ENCODE assay signal across 8 mouse cellular contexts in the genomic region with DNA sequence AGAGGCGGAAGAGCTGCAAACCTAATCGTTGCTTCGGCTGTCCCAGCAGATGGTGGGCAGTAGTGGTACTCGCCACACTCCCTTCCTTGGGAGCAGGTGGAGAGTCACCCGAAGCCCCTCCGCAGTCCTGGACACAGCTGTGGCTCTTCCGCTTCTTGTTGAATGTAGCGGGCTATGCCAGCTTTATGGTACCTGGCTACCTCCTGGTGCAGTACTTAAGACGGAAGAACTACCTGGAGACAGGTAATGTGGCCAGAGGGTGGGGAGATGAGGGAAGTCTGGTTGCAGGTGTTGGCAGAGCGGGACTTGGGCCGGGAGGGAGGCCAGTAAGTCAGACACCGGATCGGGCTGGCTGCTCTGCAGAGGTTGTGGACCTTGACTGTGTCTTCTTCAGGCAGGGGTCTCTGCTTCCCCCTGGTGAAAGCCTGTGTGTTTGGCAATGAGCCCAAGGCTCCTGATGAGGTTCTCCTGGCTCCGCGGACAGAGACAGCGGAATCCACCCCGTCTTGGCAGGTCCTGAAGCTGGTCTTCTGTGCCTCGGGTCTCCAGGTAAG. TPM values are rescaled to one million over a fixed set of nuclear protein-coding genes. Genes with fewer than 3 reads are reported as not detected.
DNase-seq lines count a peak whose midpoint lies in the region; ATAC-seq lines count a peak whose summit lies in the region.

No protein-coding gene starts in this region.

- DNase-seq in heart, adult 8-10 months (ENCODE audit: low spot score), result no peak
- DNase-seq in ES-CJ7 (ENCODE audit: low read depth, low spot score), result peak; percentile 64
- no peak for DNase-seq in liver, embryonic 13.5 days
- DNase-seq in urinary bladder, adult 18-20 months (ENCODE audit: low spot score in 2 of 2), result no peak
- no peak for DNase-seq in urinary bladder, postnatal 25 days (ENCODE audit: low spot score)
- DNase-seq in spleen, adult 12 weeks (ENCODE audit: low spot score), result no peak

- WGBS in heart, embryonic 12.5 days, result 12% methylated on average over 18 of the region's 18 CpGs
- WGBS in forebrain, embryonic 13.5 days, result 8% methylated on average over 18 of the region's 18 CpGs
- 16% methylated on average over 18 of the region's 18 CpGs for WGBS in liver, embryonic 13.5 days (ENCODE audit: insufficient replicate concordance)

- H3K27me3 ChIP-seq in heart, embryonic 12.5 days (replicated peaks), result no peaks in the 10 kb centered on the region
- H3K27me3 ChIP-seq in forebrain, embryonic 13.5 days, result no peaks in the 10 kb centered on the region
- H3K27me3 ChIP-seq in liver, embryonic 13.5 days, result 0 out of 2 replicates have a peak, but pooled peaks cover 5% of the 10 kb centered on the region

- peaks cover 41% of the 10 kb centered on the region for H3K4me1 ChIP-seq in heart, embryonic 12.5 days (replicated peaks)
- peaks cover 43% of the 10 kb centered on the region for H3K4me1 ChIP-seq in forebrain, embryonic 13.5 days
- peaks cover 56% of the 10 kb centered on the region for H3K4me1 ChIP-seq in liver, embryonic 13.5 days (replicated peaks)

- ATAC-seq in heart, embryonic 12.5 days (ENCODE audit: insufficient number of reproducible peaks, low FRiP score), result no peak; the same call in 1 of the 2 replicates
- no peak for ATAC-seq in forebrain, embryonic 13.5 days
- ATAC-seq in liver, embryonic 13.5 days (ENCODE audit: low read depth), result no peak

- H3K36me3 ChIP-seq in heart, embryonic 12.5 days, result peaks cover 47% of the 10 kb centered on the region
- peaks cover 42% of the 10 kb centered on the region for H3K36me3 ChIP-seq in forebrain, embryonic 13.5 days (ENCODE audit: poor library complexity, severe bottlenecking)
- peaks cover 44% of the 10 kb centered on the region for H3K36me3 ChIP-seq in liver, embryonic 13.5 days

- peak overlapping the region; percentile 88 for H3K4me3 ChIP-seq in heart, embryonic 12.5 days
- H3K4me3 ChIP-seq in forebrain, embryonic 13.5 days, result peak overlapping the region; percentile 80
- peak overlapping the region; percentile 88 for H3K4me3 ChIP-seq in liver, embryonic 13.5 days (replicated peaks)

- H3K4me2 ChIP-seq in heart, embryonic 12.5 days, result peak overlapping the region; percentile 94
- peak overlapping the region; percentile 98 for H3K4me2 ChIP-seq in forebrain, embryonic 13.5 days
- H3K4me2 ChIP-seq in liver, embryonic 13.5 days, result peak overlapping the region; percentile 99

- H3K9ac ChIP-seq in heart, embryonic 12.5 days, result peak overlapping the region; percentile 95
- H3K9ac ChIP-seq in forebrain, embryonic 13.5 days, result peak overlapping the region; percentile 94
- peak overlapping the region; percentile 95 for H3K9ac ChIP-seq in liver, embryonic 13.5 days

- H3K9me3 ChIP-seq in heart, embryonic 12.5 days (replicated peaks), result no peaks in the 10 kb centered on the region
- no peaks in the 10 kb centered on the region for H3K9me3 ChIP-seq in forebrain, embryonic 13.5 days (replicated peaks)
- H3K9me3 ChIP-seq in liver, embryonic 13.5 days (replicated peaks), result no peaks in the 10 kb centered on the region

- H3K27ac ChIP-seq in heart, embryonic 12.5 days (ENCODE audit: poor library complexity, severe bottlenecking), result peak overlapping the region; percentile 84
- peak overlapping the region; percentile 78 for H3K27ac ChIP-seq in forebrain, embryonic 13.5 days
- peak overlapping the region; percentile 78 for H3K27ac ChIP-seq in liver, embryonic 13.5 days

RNA-seq across cellular contexts. Expression of a gene that starts 0.9 kb away (rescaled TPM):
- polyA plus RNA-seq in heart, embryonic 12.5 days (2016; fragmentation: Nextera tagmentation; extraction: Ambion mirVana), result 85.6 and 89.6 TPM in 2 replicates
- total RNA-seq in heart, adult 8-10 months (2022), result 10 to 100 TPM; 23.1 to 27.9 (median 25.3) TPM
- polyA plus RNA-seq in forebrain, embryonic 13.5 days (2015; fragmentation: Nextera tagmentation; extraction: Ambion mirVana), result 89.1 and 107 TPM in 2 replicates
- 58.0 and 58.6 TPM in 2 replicates for polyA plus RNA-seq in liver, embryonic 13.5 days (2015; fragmentation: Nextera tagmentation; extraction: Ambion mirVana)

RNA-seq across cellular contexts. Expression of a gene that starts 8.5 kb away (rescaled TPM):
- 1,306 and 1,316 TPM in 2 replicates for polyA plus RNA-seq in heart, embryonic 12.5 days (2016; fragmentation: Nextera tagmentation; extraction: Ambion mirVana)
- total RNA-seq in heart, adult 8-10 months (2022), result 1,000 to 10,000 TPM; 1,121 to 1,613 (median 1,357) TPM
- 1,763 and 1,849 TPM in 2 replicates for polyA plus RNA-seq in forebrain, embryonic 13.5 days (2015; fragmentation: Nextera tagmentation; extraction: Ambion mirVana)
- 1,012 and 1,064 TPM in 2 replicates for polyA plus RNA-seq in liver, embryonic 13.5 days (2015; fragmentation: Nextera tagmentation; extraction: Ambion mirVana)

RNA-seq across cellular contexts. Expression of a gene that starts 9.1 kb away (rescaled TPM):
- 2.5 and 3.1 TPM in 2 replicates for polyA plus RNA-seq in heart, embryonic 12.5 days (2016; fragmentation: Nextera tagmentation; extraction: Ambion mirVana)
- total RNA-seq in heart, adult 8-10 months (2022), result 1 to 10 TPM in 3 of 4 experiments, under 1 TPM in 1; 0.65 to 1.5 (median 1.3) TPM
- polyA plus RNA-seq in forebrain, embryonic 13.5 days (2015; fragmentation: Nextera tagmentation; extraction: Ambion mirVana), result 5.1 TPM in 2 replicates
- 1.4 and 1.6 TPM in 2 replicates for polyA plus RNA-seq in liver, embryonic 13.5 days (2015; fragmentation: Nextera tagmentation; extraction: Ambion mirVana)

RNA-seq across cellular contexts. Expression of a gene that starts 15.1 kb away (rescaled TPM):
- 1.4 and 1.6 TPM in 2 replicates for polyA plus RNA-seq in heart, embryonic 12.5 days (2016; fragmentation: Nextera tagmentation; extraction: Ambion mirVana)
- total RNA-seq in heart, adult 8-10 months (2022), result under 1 TPM in 1 of 4 experiments, not detected in 3; 0.09 TPM
- 23.1 and 26.2 TPM in 2 replicates for polyA plus RNA-seq in forebrain, embryonic 13.5 days (2015; fragmentation: Nextera tagmentation; extraction: Ambion mirVana)
- 0.14 and 0.17 TPM in 2 replicates for polyA plus RNA-seq in liver, embryonic 13.5 days (2015; fragmentation: Nextera tagmentation; extraction: Ambion mirVana)

RNA-seq across cellular contexts. Expression of a gene that starts 34.8 kb away (rescaled TPM):
- polyA plus RNA-seq in heart, embryonic 12.5 days (2016; fragmentation: Nextera tagmentation; extraction: Ambion mirVana), result 68.3 and 74.1 TPM in 2 replicates
- total RNA-seq in heart, adult 8-10 months (2022), result 10 to 100 TPM; 58.9 to 70.8 (median 66.9) TPM
- 47.2 and 51.9 TPM in 2 replicates for polyA plus RNA-seq in forebrain, embryonic 13.5 days (2015; fragmentation: Nextera tagmentation; extraction: Ambion mirVana)
- polyA plus RNA-seq in liver, embryonic 13.5 days (2015; fragmentation: Nextera tagmentation; extraction: Ambion mirVana), result 215 and 233 TPM in 2 replicates
